Mouse (Mus musculus): ENCODE data around the gene Sirt7. TPM values are rescaled to one million over a fixed set of nuclear protein-coding genes. Genes with fewer than 3 reads are reported as not detected.

Sirt7 gene
- total and polyA plus RNA-seq, 3 experiments = 72.3 to 78.2 TPM; not detected in 1

DNA sequence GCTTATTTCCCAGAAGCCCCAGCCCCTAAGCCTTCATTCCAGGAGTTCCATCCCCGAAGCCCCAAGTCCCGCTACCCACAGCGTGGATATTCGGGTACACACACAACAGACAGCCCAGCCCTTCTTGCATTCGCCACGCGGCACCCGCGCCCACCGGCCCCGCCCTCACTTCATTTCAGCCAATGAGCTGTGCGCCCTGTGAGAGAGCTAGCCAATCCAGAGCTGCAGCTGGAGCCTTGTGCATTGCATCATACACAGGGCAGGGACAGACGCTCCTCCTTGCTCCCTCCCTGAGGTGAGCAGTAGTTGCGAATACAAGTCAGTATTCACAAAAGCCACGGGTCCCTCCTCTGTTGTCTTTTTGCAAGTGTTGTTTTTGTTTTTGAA lies 18.6 kb upstream of the Sirt7 start, which contains the start of gene Pycr1:
Gene Pycr1, minus strand, starts transcription at position 169 of the 387 bp plus-strand sequence.
- no peaks in the 10 kb centered on the region for H3K27me3 ChIP-seq (ENCODE audit: control insufficient read depth in 1 of 2, insufficient read depth in 2 of 2, low read length in 2 of 2)
- peak; percentile 99 for DNase-seq (ENCODE audit: low read depth, low spot score)
- H3K9ac ChIP-seq (ENCODE audit: control insufficient read depth, low read depth, low read length, poor library complexity, severe bottlenecking) = peak within 1 kb of the TSS; percentile 74
- peaks cover 7 to 15% of the 10 kb centered on the region in 2 experiments for H3K4me1 ChIP-seq (ENCODE audit: control insufficient read depth in 1 of 2, insufficient read depth in 2 of 2, low read length in 2 of 2)
- peak within 1 kb of the TSS; percentile 58 to 59 for H3K4me3 ChIP-seq (ENCODE audit: control insufficient read depth in 1 of 2, insufficient read depth in 1 of 2, low read depth in 2 of 2, low read length in 2 of 2)
- no peaks in the 10 kb centered on the region for H3K9me3 ChIP-seq (replicated peaks; ENCODE audit: insufficient read depth, low read length)
- H3K27ac ChIP-seq (ENCODE audit: control insufficient read depth, low read depth, low read length) = no peak within 1 kb of the TSS
- no peaks in the 10 kb centered on the region for H3K79me2 ChIP-seq (ENCODE audit: control insufficient read depth, insufficient read depth, low read length, poor library complexity)
- H3K36me3 ChIP-seq (ENCODE audit: control insufficient read depth in 1 of 2, insufficient read depth in 2 of 2, low read length in 2 of 2) = peaks cover 0 to 8% of the 10 kb centered on the region in 2 experiments; a peak in 2 of 4 replicates
- TF ChIP-seq MYC (IDR thresholded peaks at IDR 0.05; ENCODE audit: low read depth, low read length) (peak; percentile 91), MAZ (IDR thresholded peaks at IDR 0.05; ENCODE audit: low read depth, low read length) (peak; percentile 64; the same call in 1 of the 2 replicates), E2F4 (IDR thresholded peaks at IDR 0.05; ENCODE audit: borderline replicate concordance, low read depth, low read length) (no peak), MXI1 (IDR thresholded peaks at IDR 0.05; ENCODE audit: low read depth, low read length) (peak; percentile 96), GATA1 (IDR thresholded peaks at IDR 0.05; ENCODE audit: low read depth, low read length) (no peak), ZC3H11A (IDR thresholded peaks at IDR 0.05; ENCODE audit: low read depth, low read length) (no peak), POLR2AphosphoS2 (IDR thresholded peaks at IDR 0.05; ENCODE audit: low read length) (peak; percentile 58; the same call in 1 of the 2 replicates), ZNF384 (IDR thresholded peaks at IDR 0.05; ENCODE audit: low read depth, low read length) (no peak), MAFK (IDR thresholded peaks at IDR 0.05; ENCODE audit: borderline replicate concordance, low read depth, low read length) (no peak), MYB (IDR thresholded peaks at IDR 0.05; ENCODE audit: low read depth, low read length) (no peak), ELF1 (IDR thresholded peaks at IDR 0.05; ENCODE audit: low read depth, low read length) (no peak), SIN3A (IDR thresholded peaks at IDR 0.05; ENCODE audit: low read length) (peak; percentile 80), CHD1 (IDR thresholded peaks at IDR 0.05; ENCODE audit: low read depth, low read length) (no peak), MAX (IDR thresholded peaks at IDR 0.05; ENCODE audit: low read length) (peak; percentile 79), MEF2A (IDR thresholded peaks at IDR 0.05; ENCODE audit: extremely low read depth, insufficient replicate concordance, low read depth, low read length, poor library complexity, severe bottlenecking) (no peak; the same call in 1 of the 2 replicates), NELFE (IDR thresholded peaks at IDR 0.05; ENCODE audit: low read depth, low read length) (peak; percentile 43), ETS1 (IDR thresholded peaks at IDR 0.05; ENCODE audit: low read depth, low read length) (0 out of 2 replicates have a peak, but pooled peaks have one; percentile 12), SMC3 (IDR thresholded peaks at IDR 0.05; ENCODE audit: low read depth, low read length) (no peak), CHD2 (IDR thresholded peaks at IDR 0.05; ENCODE audit: low read length) (no peak; the same call in 1 of the 2 replicates), RCOR1 (IDR thresholded peaks at IDR 0.05; ENCODE audit: low read depth, low read length) (no peak), UBTF (IDR thresholded peaks at IDR 0.05; ENCODE audit: borderline replicate concordance, insufficient read depth, low read depth, low read length) (no peak), POLR2AphosphoS5 (IDR thresholded peaks at IDR 0.05; ENCODE audit: borderline replicate concordance, low read depth, low read length) (no peak), ZKSCAN1 (IDR thresholded peaks at IDR 0.05; ENCODE audit: low read depth, low read length) (no peak), NRF1 (IDR thresholded peaks at IDR 0.05; ENCODE audit: insufficient read depth, low read depth, low read length, poor library complexity, severe bottlenecking) (no peak), RAD21 (IDR thresholded peaks at IDR 0.05; ENCODE audit: low read depth, low read length) (no peak), HCFC1 (IDR thresholded peaks at IDR 0.05; ENCODE audit: low read depth, low read length) (0 out of 2 replicates have a peak, but pooled peaks have one; percentile 19), ZMIZ1 (IDR thresholded peaks at IDR 0.05; ENCODE audit: low read depth, low read length) (peak; percentile 86), EP300 (IDR thresholded peaks at IDR 0.05; ENCODE audit: low read depth in 1 of 2, low read length in 2 of 2) (no peak), TAL1 (IDR thresholded peaks at IDR 0.05; ENCODE audit: low read length) (no peak), KAT2A (conservative IDR thresholded peaks at IDR 0.05; ENCODE audit: low read depth, low read length) (no peak), POLR2A (IDR thresholded peaks at IDR 0.05; ENCODE audit: control insufficient read depth in 1 of 2, insufficient read depth in 1 of 2, low read depth in 1 of 2, low read length in 2 of 2, poor library complexity in 1 of 2) (peak; percentile 71 to 79), TBP (IDR thresholded peaks at IDR 0.05; ENCODE audit: low read depth, low read length) (peak; percentile 60), JUND (IDR thresholded peaks at IDR 0.05; ENCODE audit: low read depth, low read length) (no peak), GABPA (IDR thresholded peaks at IDR 0.05; ENCODE audit: low read depth, low read length) (no peak), CTCF (IDR thresholded peaks at IDR 0.05 in 2 of 3, conservative IDR thresholded peaks at IDR 0.05 in 1 of 3; ENCODE audit: control insufficient read depth in 1 of 3, insufficient read depth in 1 of 3, low read depth in 2 of 3, low read length in 3 of 3, poor library complexity in 1 of 3, severe bottlenecking in 1 of 3) (no peak), USF1 (IDR thresholded peaks at IDR 0.05; ENCODE audit: low read depth, low read length) (peak; percentile 52; the same call in 1 of the 2 replicates), BHLHE40 (IDR thresholded peaks at IDR 0.05; ENCODE audit: borderline replicate concordance, low read depth, low read length) (no peak), TCF12 (IDR thresholded peaks at IDR 0.05; ENCODE audit: low read depth, low read length) (no peak)

All from MEL (cell line).